Mouse (Mus musculus): Measurements from ENCODE around the gene Aldh1l1.

DNA sequence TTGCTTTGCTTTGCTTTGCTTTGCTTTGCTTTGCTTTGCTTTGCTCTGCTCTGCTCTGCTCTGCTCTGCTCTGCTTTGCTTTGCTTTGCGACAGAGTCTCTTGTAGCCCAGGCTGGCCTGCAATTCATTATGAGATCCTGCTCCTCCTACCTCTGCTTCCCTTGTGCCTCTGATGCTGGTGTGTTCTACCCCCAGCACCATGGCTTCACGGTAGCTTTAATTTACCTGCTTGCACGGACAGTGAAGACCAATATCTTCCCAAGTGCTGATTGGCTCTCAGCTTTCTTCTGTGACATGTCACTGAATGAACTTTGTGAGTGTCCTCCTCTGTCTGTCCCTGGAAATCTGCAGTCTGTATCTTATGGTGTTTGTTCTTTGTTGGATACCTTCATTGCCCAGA, 49.2 kb upstream of the Aldh1l1 start:
- no peak for TF ChIP-seq POLR2A (IDR thresholded peaks at IDR 0.05; ENCODE audit: borderline replicate concordance, extremely low read depth, low read depth, low read length)
- TF ChIP-seq CTCF (IDR thresholded peaks at IDR 0.05; ENCODE audit: insufficient read depth, low read length) = no peak
